Mouse (Mus musculus): ENCODE measurements around the gene Sdk1. TPM values are rescaled to one million over a fixed set of nuclear protein-coding genes. Genes with fewer than 3 reads are reported as not detected.

The Sdk1 gene
- total and polyA plus RNA-seq, 2 experiments from 2014 or later: 2.2 to 58.4 TPM

DNA sequence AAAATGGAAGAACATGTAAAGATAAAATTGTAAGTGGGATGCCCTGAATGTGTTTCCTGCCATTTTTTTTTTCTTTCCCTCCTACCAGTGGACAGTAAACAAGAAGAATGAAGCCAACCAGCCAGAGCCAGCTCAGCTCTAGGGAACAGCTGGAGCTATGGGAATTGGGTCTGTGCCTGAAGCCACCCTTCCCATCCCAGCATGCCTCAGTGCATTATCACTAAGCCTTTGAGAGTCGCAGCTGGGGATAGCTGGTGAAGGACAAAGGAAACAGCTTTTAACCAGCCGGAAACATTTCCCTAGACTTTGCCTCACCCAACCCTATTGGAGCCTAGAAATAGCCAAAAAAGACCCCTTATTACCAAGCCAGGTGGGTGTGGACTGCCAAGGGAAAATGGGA, 675.7 kb downstream of the Sdk1 start:
- no peak overlapping the region for H3K27ac ChIP-seq
- no peaks in the 10 kb centered on the region for H3K9me3 ChIP-seq (ENCODE audit: low read length)
- no peak overlapping the region for H3K9ac ChIP-seq (replicated peaks; ENCODE audit: low read length)
- no peaks in the 10 kb centered on the region for H3K4me1 ChIP-seq (ENCODE audit: insufficient read depth, low read length)
- no peak overlapping the region for H3K4me2 ChIP-seq (ENCODE audit: low read depth, low read length)
- H3K27me3 ChIP-seq (ENCODE audit: insufficient read depth, low read length): no peaks in the 10 kb centered on the region
- H3K4me3 ChIP-seq (ENCODE audit: low read length): no peak overlapping the region
- no peak for TF ChIP-seq CTCF (IDR thresholded peaks at IDR 0.05; ENCODE audit: low read depth)
- 19% methylated on average over 2 of the region's 2 CpGs for WGBS
- no peaks in the 10 kb centered on the region for H3K36me3 ChIP-seq (ENCODE audit: insufficient read depth, low read length)
- peak; percentile 47; the same call in 1 of the 2 replicates for ATAC-seq
- peak; percentile 64 for DNase-seq (ENCODE audit: low spot score)

DNA sequence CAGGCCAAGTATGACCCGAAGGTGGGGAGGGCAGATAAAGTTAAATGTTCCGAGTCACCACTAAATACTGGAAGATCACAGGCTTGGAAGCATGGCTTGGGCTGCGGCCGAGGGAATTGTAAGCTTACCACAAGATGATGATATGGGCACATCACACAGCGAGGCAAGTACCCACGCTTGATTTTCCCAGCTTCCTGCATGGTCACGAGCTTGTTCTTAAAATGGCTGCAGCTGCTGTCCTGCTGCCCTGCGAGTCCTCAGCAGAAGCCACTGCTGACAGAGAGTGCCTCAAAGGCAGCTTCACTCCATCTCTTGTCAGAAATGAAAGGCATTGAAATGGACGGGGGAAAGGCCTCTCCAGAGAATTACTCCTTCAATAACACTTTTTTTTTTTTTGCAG, 697.7 kb downstream of the Sdk1 start:
- Histone ChIP-seq H3K36me3 (ENCODE audit: insufficient read depth, low read length) (no peaks in the 10 kb centered on the region; the same call in 1 of the 2 replicates), H3K27me3 (ENCODE audit: insufficient read depth, low read length) (no peaks in the 10 kb centered on the region), H3K4me3 (ENCODE audit: low read length) (no peak overlapping the region), H3K4me2 (ENCODE audit: low read depth, low read length) (no peak overlapping the region), H3K4me1 (ENCODE audit: insufficient read depth, low read length) (no peaks in the 10 kb centered on the region), H3K9me3 (ENCODE audit: low read length) (no peaks in the 10 kb centered on the region), H3K9ac (replicated peaks; ENCODE audit: low read length) (no peak overlapping the region), H3K27ac (no peak overlapping the region)
- ATAC-seq (no peak), DNase-seq (ENCODE audit: low spot score) (no peak)
- WGBS: 71% methylated on average over 9 of the region's 9 CpGs
- TF ChIP-seq CTCF (IDR thresholded peaks at IDR 0.05; ENCODE audit: low read depth): no peak

GRCm38 (mm10) chr5:141940636-141941035, 699.3 kb downstream of the Sdk1 start:
- DNase-seq (ENCODE audit: low spot score): no peak
- no peak for ATAC-seq

GRCm38 (mm10) chr5:141950791-141951190, 709.5 kb downstream of the Sdk1 start:
- DNase-seq (ENCODE audit: low spot score) (no peak), ATAC-seq (no peak)
- 63% methylated on average over 11 of the region's 11 CpGs for WGBS
- Histone ChIP-seq H3K4me3 (ENCODE audit: low read length) (no peak overlapping the region), H3K9ac (replicated peaks; ENCODE audit: low read length) (no peak overlapping the region), H3K27ac (no peak overlapping the region), H3K4me2 (ENCODE audit: low read depth, low read length) (no peak overlapping the region), H3K36me3 (ENCODE audit: insufficient read depth, low read length) (no peaks in the 10 kb centered on the region), H3K4me1 (ENCODE audit: insufficient read depth, low read length) (no peaks in the 10 kb centered on the region), H3K9me3 (ENCODE audit: low read length) (no peaks in the 10 kb centered on the region), H3K27me3 (ENCODE audit: insufficient read depth, low read length) (no peaks in the 10 kb centered on the region)
- no peak for TF ChIP-seq CTCF (IDR thresholded peaks at IDR 0.05; ENCODE audit: low read depth)

More at GRCm38 (mm10) chr5:141940636-141941035, 699.3 kb downstream of the Sdk1 start:
- no peak overlapping the region for H3K4me2 ChIP-seq (ENCODE audit: low read depth, low read length)
- 72% methylated on average over 8 of the region's 8 CpGs for WGBS
- no peak overlapping the region for H3K9ac ChIP-seq (replicated peaks; ENCODE audit: low read length)
- no peaks in the 10 kb centered on the region for H3K9me3 ChIP-seq (ENCODE audit: low read length)
- H3K4me3 ChIP-seq (ENCODE audit: low read length): no peak overlapping the region
- no peaks in the 10 kb centered on the region; the same call in 1 of the 2 replicates for H3K36me3 ChIP-seq (ENCODE audit: insufficient read depth, low read length)
- H3K4me1 ChIP-seq (ENCODE audit: insufficient read depth, low read length): no peaks in the 10 kb centered on the region
- H3K27me3 ChIP-seq (ENCODE audit: insufficient read depth, low read length): no peaks in the 10 kb centered on the region
- no peak for TF ChIP-seq CTCF (IDR thresholded peaks at IDR 0.05; ENCODE audit: low read depth)
- H3K27ac ChIP-seq: no peak overlapping the region

DNA sequence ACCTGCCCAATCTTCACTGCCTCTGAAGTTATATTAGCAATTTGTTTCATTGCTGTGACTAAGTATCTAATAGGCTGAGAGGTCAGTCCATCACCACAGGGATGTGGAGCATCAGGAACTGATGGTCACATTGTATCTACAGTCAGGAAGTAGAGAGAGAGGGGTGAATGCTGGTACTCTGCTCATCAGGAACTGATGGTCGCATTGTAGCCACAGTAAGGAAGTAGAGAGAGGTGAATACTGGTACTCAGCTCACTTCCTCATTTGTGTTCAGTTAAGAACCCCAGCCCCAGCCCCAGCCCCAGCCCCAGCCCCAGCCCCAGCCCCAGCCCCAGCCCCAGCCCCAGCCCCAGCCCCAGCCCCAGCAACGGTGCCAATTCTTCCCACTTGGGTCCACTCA, 711.0 kb downstream of the Sdk1 start:
- no peak for ATAC-seq
- H3K27ac ChIP-seq: no peak overlapping the region
- no peaks in the 10 kb centered on the region for H3K4me1 ChIP-seq (ENCODE audit: insufficient read depth, low read length)
- no peak for DNase-seq (ENCODE audit: low spot score)
- no peaks in the 10 kb centered on the region for H3K36me3 ChIP-seq (ENCODE audit: insufficient read depth, low read length)
- WGBS: 88% methylated on average over 2 of the region's 2 CpGs
- H3K9ac ChIP-seq (replicated peaks; ENCODE audit: low read length): no peak overlapping the region
- no peaks in the 10 kb centered on the region for H3K27me3 ChIP-seq (ENCODE audit: insufficient read depth, low read length)
- H3K4me2 ChIP-seq (ENCODE audit: low read depth, low read length): no peak overlapping the region
- no peak for TF ChIP-seq CTCF (IDR thresholded peaks at IDR 0.05; ENCODE audit: low read depth)
- no peak overlapping the region for H3K4me3 ChIP-seq (ENCODE audit: low read length)
- H3K9me3 ChIP-seq (ENCODE audit: low read length): no peaks in the 10 kb centered on the region

DNA sequence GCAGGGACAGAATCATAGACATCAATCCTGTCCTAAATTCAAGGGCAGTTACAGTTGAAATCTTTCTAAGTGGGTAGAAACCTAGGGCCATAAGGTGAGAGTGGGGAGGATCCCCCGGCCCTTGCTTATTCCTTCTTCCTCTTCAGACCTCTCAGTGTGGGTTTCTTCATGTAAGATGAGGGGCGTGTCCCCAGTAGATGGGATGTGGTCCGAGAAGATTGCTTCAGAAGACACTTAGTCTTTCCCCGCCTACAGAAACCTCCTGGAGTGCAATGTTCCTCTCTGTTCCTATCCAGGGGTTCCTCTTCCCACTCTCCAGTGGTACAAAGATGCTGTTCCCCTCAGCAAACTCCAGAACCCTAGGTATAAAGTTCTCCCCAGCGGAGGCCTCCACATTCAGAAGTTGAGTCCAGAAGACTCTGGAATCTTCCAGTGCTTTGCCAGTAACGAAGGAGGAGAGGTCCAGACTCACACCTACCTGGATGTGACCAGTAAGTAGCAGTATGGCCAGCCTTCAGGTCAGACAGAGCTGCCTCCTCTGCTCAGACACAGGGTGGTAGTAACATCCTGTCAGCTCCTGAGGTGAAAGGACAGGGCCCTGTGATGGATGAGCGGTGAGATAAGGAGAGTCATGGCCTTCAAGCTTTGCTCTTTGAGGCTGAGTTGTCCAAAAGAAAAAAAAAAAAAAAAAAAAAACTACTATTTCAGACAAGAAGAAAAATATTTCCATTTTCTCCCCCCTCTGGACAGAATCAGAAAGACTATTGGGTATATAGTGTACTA, 711.6 kb downstream of the Sdk1 start:
- H3K9ac ChIP-seq (replicated peaks; ENCODE audit: low read length): no peak overlapping the region
- H3K4me3 ChIP-seq (ENCODE audit: low read length): no peak overlapping the region
- 91% methylated on average over 7 of the region's 7 CpGs for WGBS
- no peak overlapping the region for H3K27ac ChIP-seq
- no peak for TF ChIP-seq CTCF (IDR thresholded peaks at IDR 0.05; ENCODE audit: low read depth)
- no peaks in the 10 kb centered on the region for H3K27me3 ChIP-seq (ENCODE audit: insufficient read depth, low read length)
- no peak overlapping the region for H3K4me2 ChIP-seq (ENCODE audit: low read depth, low read length)
- H3K9me3 ChIP-seq (ENCODE audit: low read length): no peaks in the 10 kb centered on the region
- ATAC-seq (no peak), DNase-seq (ENCODE audit: low spot score) (no peak)
- no peaks in the 10 kb centered on the region for H3K36me3 ChIP-seq (ENCODE audit: insufficient read depth, low read length)
- H3K4me1 ChIP-seq (ENCODE audit: insufficient read depth, low read length): no peaks in the 10 kb centered on the region

DNA sequence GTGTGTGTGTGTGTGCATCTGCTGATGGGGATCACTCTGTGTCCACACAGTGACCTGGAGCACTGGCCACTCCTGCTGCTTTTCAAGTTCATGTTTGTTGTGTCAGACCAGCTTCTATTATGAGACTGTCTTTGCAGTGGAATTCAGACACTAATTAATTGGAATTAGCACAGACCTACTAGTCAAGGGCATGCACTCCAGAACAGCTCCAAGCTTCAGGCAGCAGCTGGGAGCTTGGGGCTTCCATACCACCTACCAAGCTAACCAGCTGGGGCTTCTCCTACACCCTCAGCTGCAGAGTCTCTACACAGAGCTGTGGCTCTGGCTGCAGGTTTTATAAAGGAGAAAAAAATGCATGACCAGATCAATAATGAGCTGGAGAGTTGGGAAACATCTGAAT, 729.8 kb downstream of the Sdk1 start:
- no peaks in the 10 kb centered on the region for H3K27me3 ChIP-seq (ENCODE audit: insufficient read depth, low read length)
- no peak for TF ChIP-seq CTCF (IDR thresholded peaks at IDR 0.05; ENCODE audit: low read depth)

More for the DNA sequence above, 729.8 kb downstream of the Sdk1 start:
- DNase-seq (ENCODE audit: low spot score) (no peak), ATAC-seq (no peak)
- no peak overlapping the region for H3K4me2 ChIP-seq (ENCODE audit: low read depth, low read length)
- H3K4me1 ChIP-seq (ENCODE audit: insufficient read depth, low read length): no peaks in the 10 kb centered on the region
- H3K9ac ChIP-seq (replicated peaks; ENCODE audit: low read length): no peak overlapping the region
- no peak overlapping the region for H3K27ac ChIP-seq
- H3K4me3 ChIP-seq (ENCODE audit: low read length): no peak overlapping the region
- no peaks in the 10 kb centered on the region for H3K36me3 ChIP-seq (ENCODE audit: insufficient read depth, low read length)
- H3K9me3 ChIP-seq (ENCODE audit: low read length): no peaks in the 10 kb centered on the region

All from hindbrain, postnatal 0 days (tissue).